Mouse (Mus musculus): ENCODE measurements at regions not wholly inside any gene's neighbourhood (a gene's known extent, or its start where the extent isn't known, plus 50 kb on each side); places are given as distances from the start of the nearest gene placed in this dataset.

DNA sequence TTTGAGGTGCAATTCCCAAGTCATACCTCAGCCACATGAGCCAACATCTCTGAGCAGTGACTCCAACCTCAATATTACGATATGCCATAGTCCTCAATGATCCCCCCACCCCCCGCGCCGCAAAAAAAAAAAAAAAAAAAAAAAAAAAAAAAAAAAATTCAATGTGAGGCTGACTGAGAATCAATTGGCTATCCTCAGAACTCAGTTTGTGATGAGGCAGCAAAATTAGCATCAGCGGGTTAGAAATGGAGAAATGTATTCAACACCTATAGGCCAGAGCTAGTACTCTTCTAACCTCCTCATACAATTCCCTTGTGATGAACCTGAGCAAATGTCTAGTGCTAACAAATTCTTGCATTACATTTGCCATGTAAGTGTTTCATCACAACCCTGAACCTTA is 504.5 kb upstream of the C030005K15Rik start:
- H3K36me3 ChIP-seq: no peaks in the 10 kb centered on the region
- H3K4me2 ChIP-seq (replicated peaks): no peak overlapping the region
- no peak for ATAC-seq (ENCODE audit: low FRiP score, low read depth)
- no peak overlapping the region for H3K27ac ChIP-seq
- H3K9ac ChIP-seq: no peak overlapping the region
- H3K9me3 ChIP-seq: no peaks in the 10 kb centered on the region
- H3K4me1 ChIP-seq: 0 out of 2 replicates have a peak, but pooled peaks cover 2% of the 10 kb centered on the region
- 89% methylated on average over 5 of the region's 5 CpGs for WGBS
- H3K4me3 ChIP-seq: no peak overlapping the region
- H3K27me3 ChIP-seq: no peaks in the 10 kb centered on the region

DNA sequence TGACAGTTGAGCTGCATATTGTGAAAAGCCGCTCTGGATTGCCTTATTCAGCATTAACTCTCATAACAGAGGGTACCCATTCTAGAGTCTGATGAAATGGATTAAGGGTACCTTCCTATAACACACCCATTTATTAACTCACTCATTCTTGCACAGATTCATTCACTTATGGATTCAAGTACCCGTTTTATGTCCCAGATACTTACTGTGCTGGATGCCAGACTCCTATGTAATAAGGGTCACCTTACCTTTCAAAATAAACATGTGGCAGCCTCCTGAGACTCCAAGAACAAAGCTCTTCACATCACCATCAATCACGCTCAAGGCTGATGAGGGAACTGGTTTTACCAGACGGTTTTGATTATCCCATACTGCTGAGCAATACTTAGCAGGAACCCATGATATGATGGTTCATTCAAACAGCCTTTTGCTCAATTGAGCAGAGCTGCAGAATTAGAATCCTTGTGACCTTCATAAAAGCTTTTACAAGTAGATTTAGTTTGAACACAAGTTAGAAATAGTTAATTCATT is 505.2 kb upstream of the C030005K15Rik start:
- no peak overlapping the region for H3K27ac ChIP-seq
- ATAC-seq (ENCODE audit: low FRiP score, low read depth): no peak
- WGBS: 13% methylated on average over 4 of the region's 4 CpGs
- H3K4me2 ChIP-seq (replicated peaks): no peak overlapping the region
- no peaks in the 10 kb centered on the region for H3K27me3 ChIP-seq
- no peak overlapping the region for H3K9ac ChIP-seq
- no peak overlapping the region for H3K4me3 ChIP-seq
- H3K9me3 ChIP-seq: no peaks in the 10 kb centered on the region
- H3K36me3 ChIP-seq: no peaks in the 10 kb centered on the region
- H3K4me1 ChIP-seq: 0 out of 2 replicates have a peak, but pooled peaks cover 2% of the 10 kb centered on the region

DNA sequence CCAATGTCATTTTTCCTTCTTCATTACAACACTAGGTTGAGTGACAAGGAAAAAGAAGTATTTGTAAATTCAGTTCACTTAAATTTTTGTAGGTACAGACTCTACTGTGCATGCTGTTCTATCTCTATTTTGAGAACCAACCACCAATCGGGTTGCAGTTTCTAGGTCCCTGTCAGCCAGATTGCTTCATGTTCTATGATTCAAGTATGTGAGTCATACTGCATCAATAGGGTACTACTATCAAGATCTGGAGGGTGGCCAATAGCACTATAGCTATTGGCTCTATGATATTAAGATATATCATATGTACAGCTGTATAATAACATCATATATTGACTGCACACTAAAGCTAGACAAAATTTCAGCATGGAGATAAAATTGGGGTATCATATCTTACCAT is 521.8 kb upstream of the C030005K15Rik start:
- no peaks in the 10 kb centered on the region for H3K36me3 ChIP-seq
- no peaks in the 10 kb centered on the region for H3K27me3 ChIP-seq
- H3K27ac ChIP-seq: no peak overlapping the region
- H3K4me1 ChIP-seq: no peaks in the 10 kb centered on the region
- H3K4me2 ChIP-seq (replicated peaks): no peak overlapping the region
- 91% methylated on average over 1 of the region's 1 CpGs for WGBS
- H3K9me3 ChIP-seq: no peaks in the 10 kb centered on the region
- ATAC-seq (ENCODE audit: low FRiP score, low read depth): no peak
- no peak overlapping the region for H3K4me3 ChIP-seq
- no peak overlapping the region for H3K9ac ChIP-seq

DNA sequence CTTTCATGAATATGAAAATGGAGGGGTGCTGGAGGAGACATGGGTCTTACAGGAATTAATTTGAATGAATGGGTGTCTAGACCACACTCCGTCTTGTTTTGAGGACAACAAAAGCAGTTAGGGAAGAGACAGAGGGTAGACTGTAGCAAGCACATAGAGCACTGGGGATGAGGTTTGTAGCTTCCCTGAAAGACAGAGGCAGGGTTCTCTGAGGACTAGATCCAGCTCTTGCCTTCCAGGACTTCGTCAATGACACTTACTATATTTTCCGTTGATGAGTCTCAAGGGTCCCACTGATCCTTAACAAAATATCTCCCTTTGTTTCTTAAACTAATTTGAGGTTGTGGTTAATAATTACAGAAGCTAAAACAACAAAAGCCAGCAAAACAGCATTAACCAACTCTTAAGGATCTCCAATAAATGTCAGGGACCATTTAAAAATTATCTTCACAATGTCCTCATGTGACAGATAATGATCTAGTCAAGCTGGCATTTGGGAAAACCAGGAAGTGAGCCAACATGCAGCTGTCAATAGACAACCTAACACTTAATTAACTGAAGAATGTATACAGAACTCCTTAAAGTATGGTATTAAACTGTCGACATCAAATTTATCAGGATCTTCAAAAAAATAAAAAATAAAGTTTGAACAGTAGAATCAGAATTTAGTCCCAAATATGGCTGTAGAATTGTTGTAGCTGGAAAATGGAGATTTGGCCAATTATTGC is 531.6 kb upstream of the C030005K15Rik start:
- Histone ChIP-seq H3K9me3 (no peaks in the 10 kb centered on the region), H3K27ac (no peak overlapping the region), H3K4me3 (no peak overlapping the region), H3K4me2 (replicated peaks) (no peak overlapping the region), H3K9ac (no peak overlapping the region), H3K4me1 (no peaks in the 10 kb centered on the region), H3K27me3 (no peaks in the 10 kb centered on the region), H3K36me3 (no peaks in the 10 kb centered on the region)
- WGBS: 65% methylated on average over 4 of the region's 4 CpGs
- ATAC-seq (ENCODE audit: low FRiP score, low read depth): no peak

DNA sequence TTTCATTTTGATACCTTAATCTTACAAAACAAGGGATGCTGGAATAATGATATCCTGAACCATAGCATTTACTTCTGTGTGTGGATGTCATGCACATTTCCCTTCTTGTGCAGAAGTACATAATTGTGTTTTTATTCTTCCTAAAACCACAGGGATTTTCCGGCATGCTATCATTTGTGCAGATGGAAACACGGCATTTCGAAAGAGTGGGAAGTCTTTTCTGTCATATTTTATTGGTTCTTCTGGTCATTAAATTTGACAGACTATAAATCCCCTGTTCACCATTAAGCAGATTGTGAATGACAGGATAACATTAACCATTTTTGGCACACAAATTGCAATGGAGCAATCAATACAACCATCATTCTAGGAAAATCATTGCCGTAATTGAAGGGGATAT is 532.7 kb upstream of the C030005K15Rik start:
- no peak for ATAC-seq (ENCODE audit: low FRiP score, low read depth)
- Histone ChIP-seq H3K27ac (no peak overlapping the region), H3K4me3 (no peak overlapping the region), H3K27me3 (no peaks in the 10 kb centered on the region), H3K9ac (no peak overlapping the region), H3K4me1 (no peaks in the 10 kb centered on the region), H3K4me2 (replicated peaks) (no peak overlapping the region), H3K9me3 (no peaks in the 10 kb centered on the region), H3K36me3 (no peaks in the 10 kb centered on the region)
- WGBS: 64% methylated on average over 4 of the region's 4 CpGs

DNA sequence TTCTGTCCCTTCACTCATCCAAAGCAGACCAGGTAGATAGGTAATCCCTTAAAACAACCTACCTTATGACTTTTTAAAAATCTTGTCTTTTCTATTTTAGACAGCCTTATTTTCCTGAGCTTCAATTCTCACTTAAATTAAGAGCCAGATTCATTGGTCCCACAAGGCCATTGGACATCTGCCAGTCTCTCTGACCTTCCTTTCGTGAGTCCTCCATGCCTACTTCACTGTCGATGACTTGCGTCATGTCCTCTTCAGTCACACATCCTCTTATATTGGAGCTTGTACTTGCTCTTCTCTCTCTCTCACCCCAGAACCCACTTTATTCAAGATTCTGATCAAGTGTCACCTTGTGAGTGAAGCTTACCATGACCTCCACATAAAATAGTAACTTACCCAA is 542.0 kb upstream of the C030005K15Rik start:
- Histone ChIP-seq H3K4me1 (no peaks in the 10 kb centered on the region), H3K36me3 (no peaks in the 10 kb centered on the region), H3K4me3 (no peak overlapping the region), H3K9me3 (no peaks in the 10 kb centered on the region), H3K27ac (no peak overlapping the region), H3K27me3 (no peaks in the 10 kb centered on the region), H3K9ac (no peak overlapping the region), H3K4me2 (replicated peaks) (no peak overlapping the region)
- ATAC-seq (ENCODE audit: low FRiP score, low read depth): no peak
- 85% methylated on average over 3 of the region's 3 CpGs for WGBS

DNA sequence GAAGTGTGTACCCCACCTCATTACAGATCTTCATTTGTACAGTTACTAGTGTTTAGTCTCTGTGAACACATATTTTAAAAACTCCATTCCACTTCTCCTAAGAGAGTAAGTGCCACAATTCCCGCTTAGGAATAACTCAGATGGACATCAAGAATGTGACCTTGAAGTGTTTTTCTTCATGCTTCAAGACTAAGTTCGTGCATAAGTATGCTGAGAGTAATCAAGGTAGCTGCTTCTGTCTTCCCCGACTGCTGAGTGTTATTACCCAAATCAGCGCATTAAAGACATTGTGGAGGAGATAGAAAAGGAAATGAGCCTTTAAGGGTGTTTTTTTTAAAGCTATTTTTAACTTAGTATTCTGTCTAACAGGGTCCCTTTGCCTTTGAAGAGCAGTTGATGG is 565.1 kb upstream of the C030005K15Rik start:
- H3K4me2 ChIP-seq (replicated peaks): no peak overlapping the region
- H3K27me3 ChIP-seq: no peaks in the 10 kb centered on the region
- H3K27ac ChIP-seq: no peak overlapping the region
- no peak for ATAC-seq (ENCODE audit: low FRiP score, low read depth)
- H3K36me3 ChIP-seq: no peaks in the 10 kb centered on the region
- H3K9me3 ChIP-seq: no peaks in the 10 kb centered on the region
- no peak overlapping the region for H3K9ac ChIP-seq
- no peak overlapping the region for H3K4me3 ChIP-seq
- no peaks in the 10 kb centered on the region for H3K4me1 ChIP-seq
- 68% methylated on average over 4 of the region's 4 CpGs for WGBS

DNA sequence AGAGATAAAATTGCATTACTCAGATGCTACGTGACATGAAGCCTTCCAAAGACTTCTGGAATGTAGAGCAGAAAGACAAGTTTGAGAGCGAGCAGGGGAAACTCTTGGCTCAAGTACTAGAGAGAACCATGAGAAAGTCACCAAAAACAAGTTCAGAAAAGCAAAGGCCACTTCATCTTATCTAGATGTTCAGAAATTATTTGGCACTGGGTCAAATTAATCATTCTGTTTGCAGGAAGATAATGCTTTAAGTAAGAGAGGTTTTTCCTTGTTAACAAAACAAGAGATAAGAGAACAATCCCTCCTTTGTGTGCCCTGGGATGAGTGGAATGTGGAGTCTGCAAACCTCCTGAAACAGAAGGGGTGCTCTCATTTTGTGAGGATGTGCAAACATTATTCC is 565.6 kb upstream of the C030005K15Rik start:
- H3K4me3 ChIP-seq: no peak overlapping the region
- 76% methylated on average over 2 of the region's 2 CpGs for WGBS
- H3K36me3 ChIP-seq: no peaks in the 10 kb centered on the region
- no peaks in the 10 kb centered on the region for H3K9me3 ChIP-seq
- H3K27ac ChIP-seq: no peak overlapping the region
- no peak overlapping the region for H3K4me2 ChIP-seq (replicated peaks)
- H3K27me3 ChIP-seq: no peaks in the 10 kb centered on the region
- no peak for ATAC-seq (ENCODE audit: low FRiP score, low read depth)
- H3K4me1 ChIP-seq: no peaks in the 10 kb centered on the region
- no peak overlapping the region for H3K9ac ChIP-seq

DNA sequence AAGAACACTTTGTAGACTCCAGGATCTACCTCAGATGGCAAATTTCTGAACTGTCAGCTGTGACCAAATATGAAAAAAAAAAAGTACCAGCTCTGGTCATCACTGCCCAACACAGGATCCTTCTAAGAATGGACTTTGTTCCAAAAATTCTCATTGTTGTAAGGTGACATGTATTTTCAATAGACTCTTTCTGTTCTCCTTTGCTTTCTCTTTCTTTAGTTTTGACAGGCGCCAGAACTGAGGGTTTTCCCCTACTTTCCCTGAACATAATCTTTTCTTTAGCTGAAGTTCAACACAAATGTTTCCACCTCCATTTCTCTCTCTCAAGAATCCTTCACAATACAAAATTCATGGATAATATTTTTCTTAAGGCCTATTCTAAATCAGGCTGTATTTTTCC is 579.1 kb upstream of the C030005K15Rik start:
- ATAC-seq (ENCODE audit: low FRiP score, low read depth): no peak
- Histone ChIP-seq H3K9me3 (no peaks in the 10 kb centered on the region), H3K4me1 (no peaks in the 10 kb centered on the region), H3K27me3 (no peaks in the 10 kb centered on the region), H3K36me3 (no peaks in the 10 kb centered on the region), H3K4me2 (replicated peaks) (no peak overlapping the region), H3K9ac (no peak overlapping the region), H3K27ac (no peak overlapping the region), H3K4me3 (no peak overlapping the region)
- 85% methylated on average over 1 of the region's 1 CpGs for WGBS

DNA sequence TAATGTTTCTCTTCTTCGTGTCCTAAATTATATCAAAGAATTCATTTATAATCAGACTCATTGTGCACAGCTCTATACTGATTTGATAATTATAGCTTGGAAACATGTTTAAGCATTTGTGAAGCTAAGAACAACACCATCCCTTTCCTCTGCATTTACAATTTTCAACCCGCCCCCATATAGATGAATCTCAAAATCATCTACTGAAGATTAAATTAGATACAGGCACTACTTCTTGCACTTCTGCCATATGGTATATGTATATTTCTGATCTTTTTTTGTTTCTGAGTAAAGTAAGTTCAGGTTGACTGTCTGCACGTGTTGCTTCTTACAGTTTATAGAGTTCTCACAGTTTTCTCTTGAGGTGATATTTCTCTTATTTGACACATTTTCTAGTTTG is 583.1 kb upstream of the C030005K15Rik start:
- no peaks in the 10 kb centered on the region for H3K4me1 ChIP-seq
- no peak overlapping the region for H3K9ac ChIP-seq
- H3K27ac ChIP-seq: no peak overlapping the region
- no peaks in the 10 kb centered on the region for H3K36me3 ChIP-seq
- ATAC-seq (ENCODE audit: low FRiP score, low read depth): no peak
- no peaks in the 10 kb centered on the region for H3K9me3 ChIP-seq
- no peaks in the 10 kb centered on the region for H3K27me3 ChIP-seq
- no peak overlapping the region for H3K4me2 ChIP-seq (replicated peaks)
- WGBS: 84% methylated on average over 3 of the region's 3 CpGs
- no peak overlapping the region for H3K4me3 ChIP-seq

DNA sequence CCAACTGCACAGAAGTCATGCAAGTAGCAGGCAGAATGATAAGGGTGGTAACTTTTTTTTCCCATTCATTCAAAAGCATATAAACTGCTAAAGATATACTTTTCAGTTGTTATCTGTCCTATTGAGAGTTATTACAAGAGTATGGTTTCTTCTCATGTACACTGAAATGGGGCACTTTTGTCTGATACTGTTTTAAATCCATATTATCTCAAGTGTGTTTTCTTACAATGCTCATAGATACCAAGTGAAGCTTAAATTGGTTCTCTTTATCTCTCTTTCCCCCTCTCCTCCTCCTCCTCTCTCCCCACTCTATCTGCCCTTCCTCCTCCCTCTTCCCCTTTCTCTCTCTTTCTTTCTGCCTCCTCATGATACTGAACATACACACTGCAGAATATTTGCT is 584.8 kb upstream of the C030005K15Rik start:
- H3K36me3 ChIP-seq: no peaks in the 10 kb centered on the region
- ATAC-seq (ENCODE audit: low FRiP score, low read depth): no peak
- H3K9ac ChIP-seq: no peak overlapping the region
- no peak overlapping the region for H3K27ac ChIP-seq
- H3K27me3 ChIP-seq: no peaks in the 10 kb centered on the region
- H3K4me3 ChIP-seq: no peak overlapping the region
- no peaks in the 10 kb centered on the region for H3K4me1 ChIP-seq
- H3K9me3 ChIP-seq: no peaks in the 10 kb centered on the region
- no peak overlapping the region for H3K4me2 ChIP-seq (replicated peaks)

DNA sequence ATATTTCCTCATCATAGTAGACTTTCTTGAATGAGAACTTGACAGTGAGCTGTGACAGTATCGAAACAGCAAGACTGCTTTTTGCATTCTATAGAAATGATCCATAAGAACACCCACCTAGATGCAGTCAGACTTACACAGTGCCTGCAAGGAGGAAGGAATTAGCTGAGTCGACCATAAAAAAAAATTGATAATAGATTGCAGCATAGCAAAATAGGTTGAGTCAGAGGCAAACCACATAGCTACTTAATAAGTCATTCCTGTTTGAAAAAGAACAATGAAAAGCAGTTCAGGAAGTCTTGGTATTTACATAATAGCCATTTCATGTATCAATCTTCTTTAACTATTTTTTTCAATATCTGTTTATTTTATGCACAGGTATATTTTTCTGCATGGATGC is 591.9 kb upstream of the C030005K15Rik start:
- H3K4me3 ChIP-seq: no peak overlapping the region
- no peak for ATAC-seq (ENCODE audit: low FRiP score, low read depth)
- no peaks in the 10 kb centered on the region for H3K9me3 ChIP-seq
- H3K27me3 ChIP-seq: no peaks in the 10 kb centered on the region
- H3K9ac ChIP-seq: no peak overlapping the region
- no peak overlapping the region for H3K4me2 ChIP-seq (replicated peaks)
- H3K4me1 ChIP-seq: no peaks in the 10 kb centered on the region
- WGBS: 76% methylated on average over 2 of the region's 2 CpGs
- H3K27ac ChIP-seq: no peak overlapping the region
- H3K36me3 ChIP-seq: no peaks in the 10 kb centered on the region

DNA sequence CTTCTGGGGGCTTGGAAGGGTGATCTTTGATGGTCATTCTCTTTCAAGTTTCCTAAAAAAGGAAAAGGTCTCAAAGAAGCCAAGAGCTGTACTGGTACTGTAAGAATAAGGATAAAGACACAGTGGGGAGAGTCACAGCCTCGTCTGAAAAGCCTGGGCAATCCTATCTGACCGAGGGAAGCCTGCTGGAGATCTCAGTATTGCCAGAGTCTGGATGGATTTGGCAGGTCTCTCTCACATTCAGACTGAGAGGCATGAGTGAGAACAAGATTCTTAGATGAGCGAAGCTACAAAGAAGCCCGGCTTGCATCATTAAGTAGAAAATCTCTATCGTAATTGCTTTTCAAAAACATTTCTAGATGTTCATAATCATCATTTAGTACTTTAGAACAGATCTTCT is 590.4 kb upstream of the Atp2b1 start:
- Histone ChIP-seq H3K9ac (no peak overlapping the region), H3K4me1 (peaks cover 9% of the 10 kb centered on the region; the same call in 1 of the 2 replicates), H3K27me3 (no peaks in the 10 kb centered on the region), H3K4me3 (no peak overlapping the region), H3K36me3 (no peaks in the 10 kb centered on the region), H3K4me2 (replicated peaks) (no peak overlapping the region), H3K9me3 (no peaks in the 10 kb centered on the region), H3K27ac (no peak overlapping the region)
- no peak for ATAC-seq (ENCODE audit: low FRiP score, low read depth)
- WGBS: 82% methylated on average over 5 of the region's 5 CpGs

Data from limb, embryonic 13.5 days (tissue).